Mouse (Mus musculus) lung, embryonic 16.5 days (tissue): Measurements from ENCODE around the gene Alg11. TPM values are rescaled to one million over a fixed set of nuclear protein-coding genes. Genes with fewer than 3 reads are reported as not detected.

Experiments used
- ATAC-seq: fragments of 200-750 bp; cut with Nextera tagmentation; 2 replicates; pipeline ENCODE4 v1.8.0; 2017; ENCODE audit warnings: low read depth, mild to moderate bottlenecking, moderate library complexity
- H3K27ac ChIP-seq: fragments of 300-500 bp; sonication (generic); 2 replicates; pipeline ENCODE4 v1.5.1; 2014; ENCODE audit warnings: mild to moderate bottlenecking, control low read depth, low read length
- H3K27me3 ChIP-seq: fragments of 300-500 bp; sonication (generic); 2 replicates; pipeline ENCODE4 v1.6.1; 2014; ENCODE audit warnings: low read depth, low read length, mixed read lengths; ENCODE audit not compliant: control insufficient read depth, insufficient read depth
- H3K36me3 ChIP-seq: fragments of 300-500 bp; sonication (generic); 2 replicates; pipeline ENCODE4 v1.6.1; 2014; ENCODE audit warnings: low read length; ENCODE audit not compliant: control insufficient read depth, insufficient read depth
- H3K4me1 ChIP-seq: fragments of 300-500 bp; sonication (generic); replicated peaks from 2 replicates; pipeline ENCODE4 v1.6.1; 2014; ENCODE audit warnings: low read length, mixed read lengths; ENCODE audit not compliant: control insufficient read depth, insufficient read depth
- H3K4me2 ChIP-seq: fragments of 300-500 bp; sonication (generic); 2 replicates; pipeline ENCODE4 v1.6.1; 2014; ENCODE audit warnings: low read depth, low read length, control low read depth
- H3K4me3 ChIP-seq: fragments of 300-500 bp; sonication (generic); 2 replicates; pipeline ENCODE4 v1.5.1; 2014; ENCODE audit warnings: mild to moderate bottlenecking, low read length, control low read depth
- H3K9ac ChIP-seq: fragments of 300-500 bp; sonication (generic); 2 replicates; pipeline ENCODE4 v1.6.1; 2014; ENCODE audit warnings: low read length, control low read depth
- H3K9me3 ChIP-seq: fragments of 300-500 bp; sonication (generic); 2 replicates; pipeline ENCODE4 v1.6.1; 2016; ENCODE audit warnings: low read length; ENCODE audit not compliant: control insufficient read depth
- WGBS: fragments of 180-500 bp; shearing (Covaris S2); extraction: QIAGEN DNeasy Blood & Tissue Kit; methylation state at CpG from one replicate; pipeline ENCODE4 v1.1.7; 2014; 5-methylcytosine and 5-hydroxymethylcytosine counted together
- polyA plus RNA-seq: library from polyadenylated mRNA; unstranded; fragments of >200 nt; fragmentation: Nextera tagmentation; extraction: Ambion mirVana; gene quantifications from 2 replicates; pipeline ENCODE4 v1.2.1, GENCODE M21; 2015

The Alg11 gene
- polyA plus RNA-seq, 1 experiment from 2014 or later = 30.1 TPM

GRCm38 (mm10) chr8:22037022-22037421 is 23.5 kb upstream of the Alg11 start:
- 35% methylated on average over 7 of the region's 7 CpGs for WGBS
- no peaks in the 10 kb centered on the region for H3K36me3 ChIP-seq
- H3K9me3 ChIP-seq = no peaks in the 10 kb centered on the region
- no peak overlapping the region for H3K4me3 ChIP-seq
- H3K4me1 ChIP-seq = no peaks in the 10 kb centered on the region
- H3K4me2 ChIP-seq = no peak overlapping the region
- H3K27ac ChIP-seq = peak overlapping the region; percentile 42
- peak; percentile 68 for ATAC-seq
- H3K27me3 ChIP-seq = no peaks in the 10 kb centered on the region; the same call in 1 of the 2 replicates
- no peak overlapping the region for H3K9ac ChIP-seq

- H3K36me3 ChIP-seq = no peaks in the 10 kb centered on the region
- H3K9ac ChIP-seq = peak overlapping the region; percentile 17; the same call in 1 of the 2 replicates
- 0 out of 2 replicates have a peak overlapping the region, but pooled peaks have one; percentile 1 for H3K27ac ChIP-seq
- no peaks in the 10 kb centered on the region for H3K4me1 ChIP-seq
- H3K4me3 ChIP-seq = peak overlapping the region; percentile 36
- H3K9me3 ChIP-seq = no peaks in the 10 kb centered on the region
- peak; percentile 86 for ATAC-seq
- 16% methylated on average over 15 of the region's 15 CpGs for WGBS
- H3K27me3 ChIP-seq = no peaks in the 10 kb centered on the region; the same call in 1 of the 2 replicates
- H3K4me2 ChIP-seq = peak overlapping the region; percentile 38
These were observed 20.9 kb upstream of the Alg11 start for GRCm38 (mm10) chr8:22039468-22040152.

- Histone ChIP-seq H3K9me3 (no peaks in the 10 kb centered on the region), H3K4me3 (no peak overlapping the region), H3K4me2 (no peak overlapping the region), H3K9ac (no peak overlapping the region), H3K27ac (no peak overlapping the region), H3K27me3 (no peaks in the 10 kb centered on the region; the same call in 1 of the 2 replicates), H3K36me3 (no peaks in the 10 kb centered on the region), H3K4me1 (no peaks in the 10 kb centered on the region)
- WGBS = 51% methylated on average over 6 of the region's 6 CpGs
- no peak for ATAC-seq
These were observed 20.4 kb upstream of the Alg11 start for GRCm38 (mm10) chr8:22040153-22040509.

GRCm38 (mm10) chr8:22042515-22042914 is 18.0 kb upstream of the Alg11 start:
- WGBS = 66% methylated on average over 3 of the region's 3 CpGs
- H3K4me2 ChIP-seq = no peak overlapping the region
- no peak for ATAC-seq

GRCm38 (mm10) chr8:22043706-22044105 is 16.8 kb upstream of the Alg11 start:
- no peaks in the 10 kb centered on the region for H3K36me3 ChIP-seq
- no peak overlapping the region for H3K27ac ChIP-seq
- no peaks in the 10 kb centered on the region for H3K9me3 ChIP-seq
- no peak overlapping the region for H3K9ac ChIP-seq
- no peak overlapping the region for H3K4me2 ChIP-seq
- H3K27me3 ChIP-seq = no peaks in the 10 kb centered on the region; the same call in 1 of the 2 replicates
- no peak overlapping the region for H3K4me3 ChIP-seq
- WGBS = 22% methylated on average over 12 of the region's 12 CpGs
- H3K4me1 ChIP-seq = no peaks in the 10 kb centered on the region
- no peak for ATAC-seq

More at GRCm38 (mm10) chr8:22042515-22042914, 18.0 kb upstream of the Alg11 start:
- no peaks in the 10 kb centered on the region for H3K9me3 ChIP-seq
- H3K9ac ChIP-seq = no peak overlapping the region
- H3K36me3 ChIP-seq = no peaks in the 10 kb centered on the region
- no peaks in the 10 kb centered on the region for H3K4me1 ChIP-seq
- H3K27ac ChIP-seq = no peak overlapping the region
- H3K27me3 ChIP-seq = no peaks in the 10 kb centered on the region; the same call in 1 of the 2 replicates
- H3K4me3 ChIP-seq = no peak overlapping the region

GRCm38 (mm10) chr8:22047699-22048464 is 12.6 kb upstream of the Alg11 start:
- Histone ChIP-seq H3K4me1 (no peaks in the 10 kb centered on the region), H3K4me3 (no peak overlapping the region), H3K27ac (no peak overlapping the region), H3K9me3 (no peaks in the 10 kb centered on the region), H3K36me3 (no peaks in the 10 kb centered on the region), H3K9ac (no peak overlapping the region), H3K4me2 (no peak overlapping the region), H3K27me3 (no peaks in the 10 kb centered on the region; the same call in 1 of the 2 replicates)
- peak; percentile 57 for ATAC-seq
- 64% methylated on average over 2 of the region's 2 CpGs for WGBS

- Histone ChIP-seq H3K4me1 (0 out of 2 replicates have a peak, but pooled peaks cover 2% of the 10 kb centered on the region), H3K4me3 (no peak overlapping the region), H3K9me3 (no peaks in the 10 kb centered on the region), H3K36me3 (no peaks in the 10 kb centered on the region), H3K4me2 (no peak overlapping the region), H3K27me3 (peaks cover 15% of the 10 kb centered on the region), H3K9ac (no peak overlapping the region), H3K27ac (no peak overlapping the region)
- whole genome bisulfite sequencing = 58% methylated on average over 12 of the region's 12 CpGs
- peak; percentile 76 for ATAC-seq
These were observed 5.6 kb upstream of the Alg11 start for GRCm38 (mm10) chr8:22054674-22055491.

- Histone ChIP-seq H3K27me3 (peaks cover 18% of the 10 kb centered on the region), H3K9me3 (no peaks in the 10 kb centered on the region), H3K4me1 (0 out of 2 replicates have a peak, but pooled peaks cover 2% of the 10 kb centered on the region), H3K4me3 (no peak overlapping the region), H3K4me2 (no peak overlapping the region), H3K27ac (no peak overlapping the region), H3K36me3 (no peaks in the 10 kb centered on the region), H3K9ac (no peak overlapping the region)
- 98% methylated on average over 2 of the region's 2 CpGs for WGBS
- ATAC-seq = no peak
These were observed 5.0 kb upstream of the Alg11 start for GRCm38 (mm10) chr8:22055492-22055877.

- Histone ChIP-seq H3K4me1 (0 out of 2 replicates have a peak, but pooled peaks cover 5% of the 10 kb centered on the region), H3K9me3 (no peaks in the 10 kb centered on the region), H3K27me3 (peaks cover 18% of the 10 kb centered on the region), H3K9ac (no peak overlapping the region), H3K4me2 (no peak overlapping the region), H3K4me3 (no peak overlapping the region), H3K36me3 (no peaks in the 10 kb centered on the region), H3K27ac (no peak overlapping the region)
- WGBS = 68% methylated on average over 3 of the region's 3 CpGs
- ATAC-seq = no peak
These were observed 3.7 kb upstream of the Alg11 start for GRCm38 (mm10) chr8:22056850-22057249.
